Mouse (Mus musculus) ES-E14 (cell line): ENCODE data around the gene Slc2a9. TPM values are rescaled to one million over a fixed set of nuclear protein-coding genes. Genes with fewer than 3 reads are reported as not detected.

Experiments used
- DNase-seq: peaks from one replicate; pipeline ENCODE4 v3.0.0-alpha.2; 2013; ENCODE audit warnings: low read depth, low spot score
- H3K27ac ChIP-seq: 2 replicates; pipeline ENCODE4 v1.5.1; 2012; ENCODE audit warnings: low read depth, mild to moderate bottlenecking, low read length, moderate library complexity, mixed read lengths; ENCODE audit not compliant: poor library complexity, insufficient read depth, severe bottlenecking
- H3K36me3 ChIP-seq: 2 replicates; pipeline ENCODE4 v1.6.1; 2012; ENCODE audit warnings: mild to moderate bottlenecking, low read length, moderate library complexity, mixed read lengths; ENCODE audit not compliant: control insufficient read depth, poor library complexity, insufficient read depth, severe bottlenecking
- H3K4me1 ChIP-seq, 2 experiments: fragments of 150-350 bp in 1 of 2; sonication (generic) in 1 of 2; 2 replicates each; pipeline ENCODE4 v1.6.1; 2012; ENCODE audit warnings: low read length in 2 of 2, mild to moderate bottlenecking in 1 of 2, mixed read lengths in 1 of 2; ENCODE audit not compliant: control insufficient read depth in 2 of 2, insufficient read depth in 2 of 2, poor library complexity in 1 of 2
- H3K4me3 ChIP-seq, 2 experiments: fragments of 150-350 bp in 1 of 2; sonication (generic) in 1 of 2; 2 replicates each; pipeline ENCODE4 v1.5.1; 2012; ENCODE audit warnings: low read length in 2 of 2, low read depth in 1 of 2, mild to moderate bottlenecking in 1 of 2, mixed read lengths in 1 of 2; ENCODE audit not compliant: insufficient read depth in 1 of 2, poor library complexity in 1 of 2, severe bottlenecking in 1 of 2
- H3K9ac ChIP-seq: 2 replicates; pipeline ENCODE4 v1.6.1; 2012; ENCODE audit warnings: low read depth, mild to moderate bottlenecking, low read length, mixed read lengths; ENCODE audit not compliant: poor library complexity, insufficient read depth, severe bottlenecking
- H3K9me3 ChIP-seq: fragments of 150-350 bp; sonication (generic); 2 replicates; pipeline ENCODE4 v1.6.1; 2012; ENCODE audit warnings: low read depth, mild to moderate bottlenecking, low read length; ENCODE audit not compliant: control insufficient read depth, insufficient read depth
- CHD2 ChIP-seq: IDR thresholded peaks from 2 replicates; pipeline ENCODE4 v1.6.1; 2014; ENCODE audit warnings: mild to moderate bottlenecking, low read depth, low read length, inconsistent platforms
- HCFC1 ChIP-seq: IDR thresholded peaks from 2 replicates; pipeline ENCODE4 v1.6.1; 2012; ENCODE audit warnings: low read length, inconsistent platforms, borderline replicate concordance; ENCODE audit not compliant: insufficient read depth
- MAFK ChIP-seq: IDR thresholded peaks from 2 replicates; pipeline ENCODE4 v1.6.1; 2014; ENCODE audit warnings: mild to moderate bottlenecking, low read depth, low read length, inconsistent platforms; ENCODE audit not compliant: insufficient read depth
- ZC3H11A ChIP-seq: IDR thresholded peaks from 2 replicates; pipeline ENCODE4 v1.6.1; 2012; ENCODE audit warnings: low read depth, mild to moderate bottlenecking, inconsistent platforms, low read length, borderline replicate concordance
- ZNF384 ChIP-seq: IDR thresholded peaks from 2 replicates; pipeline ENCODE4 v1.6.1; 2012; ENCODE audit warnings: low read depth, low read length, inconsistent platforms
- in situ Hi-C, 2 experiments: fragments of 600-800 bp; cut with MboI; formaldehyde crosslinking; loops; one replicate each; pipeline ENCODE4 v1.15.1; 2025; ENCODE audit warnings: low sequenced_read_pairs in 2 of 2, inconsistent platforms in 1 of 2; ENCODE audit not compliant: unreplicated experiment in 2 of 2
- total RNA-seq: library from RNA; depleted of rRNA; stranded (reverse); fragments of 300-350 nt; gene quantifications from 2 replicates; pipeline ENCODE4 v1.2.3, GENCODE M21; 2012

The Slc2a9 gene
- total RNA-seq, 1 experiment, result 0.71 TPM

DNA sequence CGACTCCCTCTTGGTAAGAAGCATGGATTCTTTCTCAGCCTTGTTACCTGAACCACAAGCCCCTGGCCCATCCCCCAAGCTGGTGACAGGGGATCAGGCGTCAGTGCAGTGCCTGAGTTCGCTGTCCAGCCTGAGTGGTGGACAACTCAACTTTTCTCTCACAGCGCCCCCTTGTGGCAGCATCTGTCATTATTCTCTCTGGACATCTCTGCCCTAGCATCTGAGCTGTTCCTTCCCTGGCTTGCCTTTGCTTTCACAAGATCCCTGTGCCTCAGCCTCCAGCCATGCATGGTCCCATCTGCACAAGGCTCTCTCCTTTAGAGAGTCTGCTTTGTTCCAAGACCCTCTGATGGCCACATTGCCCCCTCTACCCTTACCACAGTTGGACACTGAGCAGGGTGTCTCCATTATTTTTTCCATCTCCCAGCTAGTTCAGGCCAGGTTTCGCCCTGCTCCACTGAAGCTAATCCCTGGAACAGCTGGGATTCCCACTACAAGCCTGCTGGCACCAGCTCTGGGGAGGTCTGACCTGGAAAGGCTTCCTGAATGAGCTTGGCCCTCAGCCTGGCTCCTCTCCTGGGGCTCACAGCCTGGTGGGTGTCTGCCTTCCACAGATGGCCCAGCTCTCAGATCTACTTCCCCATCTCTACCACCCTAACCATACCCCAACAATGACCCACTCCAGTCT, 32.9 kb downstream of the Slc2a9 start:
- H3K36me3 ChIP-seq, result no peaks in the 10 kb centered on the region
- in situ Hi-C loops, result no loop called here
- peak; percentile 37 for DNase-seq
- no peak overlapping the region for H3K9ac ChIP-seq
- no peaks in the 10 kb centered on the region for H3K9me3 ChIP-seq
- no peak overlapping the region for H3K4me3 ChIP-seq
- no peaks in the 10 kb centered on the region for H3K4me1 ChIP-seq
- no peak overlapping the region for H3K27ac ChIP-seq
- no peak for TF ChIP-seq HCFC1
- TF ChIP-seq ZC3H11A, result no peak
- TF ChIP-seq CHD2, result no peak
- no peak for TF ChIP-seq ZNF384

DNA sequence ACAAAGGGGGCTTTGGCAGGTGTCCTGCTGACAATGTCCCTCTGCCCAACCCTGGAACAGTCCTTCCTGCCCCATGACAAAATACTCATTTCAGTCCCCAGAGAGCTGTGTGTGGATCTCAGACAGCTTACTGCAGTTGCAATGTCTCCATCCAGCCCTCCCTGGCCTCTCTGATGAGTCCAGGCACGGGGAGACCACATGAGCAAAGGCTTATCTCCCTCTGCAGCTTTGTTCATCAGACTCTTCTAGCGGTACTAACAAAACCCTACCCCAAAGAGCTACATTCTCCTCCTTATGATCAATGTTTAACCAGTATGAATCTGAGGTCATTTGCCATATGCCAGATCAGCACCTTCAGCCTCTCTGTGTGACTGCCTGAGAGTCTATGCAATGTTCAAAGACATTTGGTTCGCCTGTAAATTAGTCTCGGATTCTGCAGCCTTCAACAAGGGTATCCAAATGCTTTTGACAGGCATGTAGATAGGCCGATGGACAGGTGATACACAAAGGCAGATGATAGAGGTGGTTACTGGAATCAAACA, 36.3 kb downstream of the Slc2a9 start:
- in situ Hi-C loops, result no loop called here
- no peak for DNase-seq
- Histone ChIP-seq H3K27ac (no peak overlapping the region), H3K9me3 (no peaks in the 10 kb centered on the region), H3K9ac (no peak overlapping the region), H3K4me3 (no peak overlapping the region), H3K36me3 (no peaks in the 10 kb centered on the region), H3K4me1 (no peaks in the 10 kb centered on the region)
- no peak for TF ChIP-seq HCFC1
- TF ChIP-seq MAFK, result no peak
- TF ChIP-seq ZC3H11A, result no peak
- TF ChIP-seq CHD2, result no peak
- no peak for TF ChIP-seq ZNF384

DNA sequence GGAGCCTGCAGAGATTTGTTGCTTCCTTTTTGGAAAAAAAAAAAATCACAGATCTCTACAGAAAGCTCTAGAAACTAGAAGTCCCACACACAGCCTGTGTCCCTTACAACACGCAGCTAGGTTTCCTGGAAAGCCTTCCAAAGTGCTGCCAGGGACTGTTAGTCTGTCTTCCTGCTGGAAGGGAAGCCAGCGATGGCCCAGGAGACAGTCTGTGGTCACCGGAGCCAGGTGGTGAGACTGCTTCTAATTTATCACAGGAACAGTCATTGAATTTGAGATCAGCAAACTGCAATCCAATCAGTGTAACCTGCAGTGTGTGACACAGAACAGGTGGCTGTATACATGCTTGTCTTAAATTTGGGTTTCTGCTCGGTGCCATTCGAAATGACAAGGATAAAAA, 41.7 kb downstream of the Slc2a9 start:
- no peak for DNase-seq
- TF ChIP-seq MAFK (no peak), ZC3H11A (no peak), CHD2 (no peak), ZNF384 (no peak), HCFC1 (no peak)
- Histone ChIP-seq H3K9me3 (no peaks in the 10 kb centered on the region), H3K9ac (no peak overlapping the region), H3K4me1 (no peaks in the 10 kb centered on the region), H3K27ac (no peak overlapping the region), H3K4me3 (no peak overlapping the region), H3K36me3 (no peaks in the 10 kb centered on the region)
- in situ Hi-C loops, result no loop called here

DNA sequence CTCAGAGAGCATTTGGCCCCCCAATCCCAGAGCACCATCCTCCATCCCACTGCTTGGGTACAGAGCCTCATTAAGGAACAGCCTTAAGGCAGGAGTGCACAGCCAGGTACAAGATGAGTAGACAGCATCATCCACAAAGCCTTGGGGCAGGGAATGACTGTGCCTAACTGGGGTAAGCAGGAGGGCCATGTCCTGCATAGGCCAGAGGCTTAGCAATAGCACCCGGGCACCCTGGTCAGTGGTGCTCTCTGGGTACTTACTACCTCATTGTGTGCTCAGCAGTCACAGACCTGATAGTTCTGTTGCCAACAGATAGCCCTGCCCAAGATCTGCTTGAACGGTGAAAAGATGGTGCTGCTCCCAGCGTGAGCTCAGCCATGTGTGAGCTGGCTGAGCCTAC, 52.0 kb downstream of the Slc2a9 start:
- Histone ChIP-seq H3K9ac (no peak overlapping the region), H3K4me1 (no peaks in the 10 kb centered on the region), H3K36me3 (no peaks in the 10 kb centered on the region), H3K4me3 (no peak overlapping the region), H3K9me3 (no peaks in the 10 kb centered on the region), H3K27ac (no peak overlapping the region)
- no peak for DNase-seq
- in situ Hi-C loops, result no loop called here
- TF ChIP-seq CHD2, result no peak
- TF ChIP-seq ZNF384, result no peak
- TF ChIP-seq ZC3H11A, result no peak
- TF ChIP-seq HCFC1, result no peak
- no peak for TF ChIP-seq MAFK

DNA sequence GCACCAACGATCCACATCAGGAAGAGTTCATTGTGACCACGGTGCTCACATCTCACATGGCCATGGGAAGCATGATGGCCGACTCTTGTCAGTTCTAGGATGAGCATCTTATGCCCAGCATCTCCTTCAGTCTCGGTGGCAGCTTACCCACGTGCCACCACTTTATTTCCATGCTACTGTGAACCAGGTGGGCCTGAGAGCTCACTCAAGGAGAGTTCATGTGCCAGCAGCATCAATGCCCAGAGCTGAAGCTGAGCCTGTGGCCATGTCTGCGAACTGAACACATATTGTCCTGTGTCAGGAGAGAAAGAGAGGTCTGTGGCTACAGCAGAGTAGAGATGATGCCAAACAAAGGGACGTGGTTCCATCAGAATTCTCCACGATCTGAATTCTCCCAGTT, 53.3 kb downstream of the Slc2a9 start:
- no peaks in the 10 kb centered on the region for H3K4me1 ChIP-seq
- no peak for TF ChIP-seq ZNF384
- no peak for TF ChIP-seq ZC3H11A
- no peak for TF ChIP-seq HCFC1
- TF ChIP-seq MAFK, result no peak
- no peak overlapping the region for H3K27ac ChIP-seq
- DNase-seq, result no peak
- in situ Hi-C loops, result no loop called here
- H3K9ac ChIP-seq, result no peak overlapping the region
- H3K9me3 ChIP-seq, result no peaks in the 10 kb centered on the region
- no peak overlapping the region for H3K4me3 ChIP-seq
- no peaks in the 10 kb centered on the region for H3K36me3 ChIP-seq
